Mouse (Mus musculus) ovary, postnatal 36 days (tissue): ENCODE results near the gene Dapl1.

ENCODE experiments used
- DNase-seq: peaks from one replicate; pipeline ENCODE4 v3.0.0; 2022; ENCODE audit warnings: low spot score, mixed read lengths

Gene Dapl1

DNA sequence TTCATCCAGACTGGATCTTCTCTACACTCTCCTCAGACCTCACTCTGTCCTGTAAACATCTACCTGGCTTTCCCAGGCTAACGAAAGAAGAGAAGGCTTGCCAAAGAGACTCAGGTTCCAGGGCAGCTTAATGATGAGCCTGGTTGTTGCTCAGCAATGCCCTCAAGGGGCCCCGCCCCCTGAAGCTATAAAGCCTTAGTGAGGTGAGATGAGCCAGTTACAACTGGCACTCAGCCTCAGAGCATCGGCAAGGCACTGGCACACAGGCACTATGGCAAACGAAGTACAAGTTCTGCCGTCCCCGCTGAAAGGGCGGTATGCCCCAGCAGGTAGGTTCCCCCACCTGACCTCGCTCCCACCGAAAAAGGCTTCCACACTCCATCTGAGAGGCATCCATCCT lies at the start of gene Dapl1:
Dapl1 (plus strand) TSS at position 216 of the 400 bp plus-strand sequence.
- no peak for DNase-seq

DNA sequence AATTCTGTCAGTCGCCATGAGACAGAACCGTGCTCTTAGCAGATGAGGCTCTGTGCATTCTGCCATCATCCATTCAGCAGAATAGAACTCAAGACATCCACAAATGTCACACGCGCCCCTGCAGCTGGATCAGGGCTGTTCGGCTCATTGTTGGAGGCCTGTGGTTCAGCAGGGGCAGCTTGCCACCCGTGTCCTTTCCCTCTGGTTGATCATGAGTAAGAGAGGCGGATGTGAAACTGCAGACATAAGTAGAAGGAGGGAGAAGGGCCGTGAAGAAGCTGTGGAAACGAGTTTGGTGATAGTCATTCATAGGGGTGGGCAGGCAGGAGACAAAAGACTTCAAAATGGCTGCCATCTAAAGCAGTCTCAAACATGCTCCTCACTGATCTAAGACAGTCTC lies 49.6 kb upstream of the Dapl1 start:
- no peak for DNase-seq

DNA sequence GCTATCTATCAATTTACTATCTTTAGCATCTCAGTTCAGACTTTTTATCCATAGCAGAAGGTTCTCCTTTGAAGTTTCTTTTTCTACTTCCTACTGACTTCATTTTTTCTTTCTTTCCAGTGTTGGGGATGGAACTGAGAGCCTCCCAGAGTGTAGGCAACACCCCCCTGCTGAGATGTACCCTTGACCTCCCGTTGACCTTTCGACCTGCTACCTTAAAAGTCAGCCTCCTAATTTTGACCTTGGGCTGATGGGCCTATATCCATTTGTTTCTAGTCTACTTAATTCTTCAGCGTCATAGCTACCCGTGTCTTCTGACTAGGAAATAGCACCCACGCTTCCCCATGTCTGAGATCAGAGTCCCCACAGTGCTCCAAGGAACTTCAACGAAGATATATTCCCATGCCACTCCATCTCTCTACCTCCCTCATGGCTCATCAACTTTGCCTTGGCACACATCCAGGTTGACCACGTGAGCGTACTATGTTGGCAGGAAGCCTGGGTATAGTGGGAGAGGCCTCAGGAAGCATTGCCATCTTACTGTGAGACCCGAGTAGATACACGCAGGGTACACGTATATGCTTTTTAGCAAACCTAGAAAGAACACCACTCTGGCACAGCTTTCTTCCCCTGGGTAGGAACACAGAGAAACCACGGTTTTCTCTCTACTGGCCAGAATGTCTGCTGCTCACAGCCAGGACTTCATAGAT lies 46.6 kb upstream of the Dapl1 start:
- peak; percentile 79 for DNase-seq

DNA sequence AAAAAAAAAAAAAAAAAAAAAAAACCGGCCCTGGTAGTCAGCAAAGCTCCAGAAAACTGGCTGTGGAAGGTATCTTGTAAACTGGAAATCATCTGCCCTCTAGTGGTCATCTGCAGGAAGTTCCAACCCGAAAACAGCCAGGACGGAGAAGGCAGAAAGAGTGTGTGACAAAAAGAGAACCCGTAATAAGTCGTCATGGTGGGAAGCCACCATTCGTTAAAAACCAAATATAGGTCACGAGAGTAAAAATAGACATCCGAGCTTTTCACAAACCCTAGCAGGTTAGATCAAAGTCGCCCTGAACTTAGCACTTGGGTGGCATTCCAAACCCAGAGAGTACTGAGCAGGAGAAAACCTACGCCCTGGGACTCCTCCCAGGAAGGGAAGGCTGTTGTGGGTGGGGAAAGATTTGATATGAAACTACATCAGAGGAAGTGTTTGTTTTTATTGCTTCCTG lies 45.9 kb upstream of the Dapl1 start:
- DNase-seq = peak; percentile 46

DNA sequence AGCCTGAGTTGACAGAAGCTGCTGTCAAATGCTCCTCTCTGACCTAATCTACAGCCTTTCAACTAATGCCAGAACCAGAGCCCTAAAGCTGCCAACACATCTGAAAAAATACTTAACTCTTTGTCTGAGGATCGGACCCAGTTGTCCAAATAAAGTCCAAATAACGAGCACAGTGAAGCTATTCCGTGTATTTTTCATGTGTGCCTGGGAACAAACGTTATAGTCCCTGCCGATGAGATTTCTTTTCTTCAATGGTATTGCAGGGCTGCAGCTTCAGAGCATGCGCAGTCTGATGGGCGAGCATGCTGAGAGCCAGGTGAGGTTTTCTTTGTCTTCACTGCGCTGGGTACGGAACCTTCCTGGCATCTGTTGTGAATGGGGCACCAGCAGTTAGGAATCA lies 44.6 kb upstream of the Dapl1 start:
- DNase-seq = no peak

DNA sequence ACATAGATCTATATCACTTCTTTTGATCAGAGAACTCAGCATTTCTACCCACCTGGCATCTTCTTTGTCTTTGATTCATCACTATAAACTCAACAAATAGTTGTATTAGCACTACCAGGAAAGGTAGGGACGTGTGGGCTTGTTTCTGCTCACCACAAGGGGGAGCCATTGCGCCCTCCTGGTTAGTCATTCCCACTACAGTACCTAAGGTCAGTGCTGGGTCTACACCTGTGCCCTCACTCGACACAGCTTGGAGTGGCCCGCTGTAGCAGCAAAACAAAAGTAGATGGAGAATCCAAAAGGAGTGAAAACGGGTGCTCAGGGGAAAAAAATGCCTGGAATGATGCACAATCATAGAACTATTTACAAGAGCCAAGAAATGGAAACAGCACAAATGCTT lies 44.0 kb upstream of the Dapl1 start:
- DNase-seq = peak; percentile 60

DNA sequence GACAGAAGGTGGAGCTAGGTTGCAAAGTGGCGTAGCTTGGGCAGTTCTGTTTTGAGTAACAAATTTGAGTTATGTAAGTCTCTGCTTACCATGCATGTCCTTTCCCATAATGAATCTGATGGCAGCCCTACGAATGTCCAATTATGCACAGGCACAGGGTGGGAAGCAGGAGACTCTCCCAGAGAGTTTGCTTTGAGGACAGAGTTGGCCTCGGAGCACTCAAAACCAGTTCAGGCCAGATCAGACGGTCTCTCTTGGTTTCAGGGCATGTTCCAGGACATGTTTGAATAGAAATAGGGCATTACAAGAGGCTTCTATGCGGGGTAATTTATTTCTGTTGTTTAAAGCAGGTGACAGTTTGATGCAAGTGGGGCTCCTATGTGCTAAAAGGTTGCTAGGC lies 42.8 kb upstream of the Dapl1 start:
- no peak for DNase-seq

DNA sequence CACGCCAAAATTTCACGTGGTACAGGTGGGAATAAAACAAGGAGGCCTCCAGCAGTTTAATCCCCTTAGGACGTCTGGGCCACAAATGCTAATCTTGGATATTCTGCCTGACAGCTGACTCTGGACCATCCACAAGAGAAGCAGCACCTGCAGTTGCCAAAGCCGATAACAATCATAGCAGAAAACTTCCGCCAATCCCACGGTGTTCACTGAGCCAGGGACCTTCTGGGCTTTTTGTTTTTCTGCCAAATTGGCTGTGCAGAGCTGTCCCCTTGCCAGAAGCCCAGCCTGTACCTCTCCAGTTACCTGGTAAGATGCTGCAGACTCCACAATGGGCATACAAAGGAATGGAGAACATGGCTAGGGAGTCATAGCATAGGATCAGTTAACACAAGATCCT lies 37.8 kb upstream of the Dapl1 start:
- DNase-seq = no peak

DNA sequence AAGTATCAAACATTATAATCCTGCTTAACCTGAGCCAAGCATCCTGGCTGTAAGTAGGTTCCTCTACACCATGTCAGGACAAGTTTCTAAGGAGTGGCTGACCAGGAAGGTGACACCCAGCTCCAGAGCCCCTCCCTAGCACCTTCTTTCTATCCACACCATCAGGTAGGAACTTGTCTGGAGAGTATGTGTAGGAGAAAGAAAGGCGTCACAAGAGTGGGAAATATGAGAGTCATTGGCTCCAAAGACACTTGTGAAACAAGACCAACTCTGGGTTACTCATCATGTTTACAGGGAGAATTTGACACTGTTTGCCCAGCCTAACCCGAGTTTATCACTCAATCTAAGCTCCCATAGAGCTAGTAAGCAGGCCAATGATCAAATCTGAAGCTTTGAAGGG lies 36.7 kb upstream of the Dapl1 start:
- DNase-seq = no peak

DNA sequence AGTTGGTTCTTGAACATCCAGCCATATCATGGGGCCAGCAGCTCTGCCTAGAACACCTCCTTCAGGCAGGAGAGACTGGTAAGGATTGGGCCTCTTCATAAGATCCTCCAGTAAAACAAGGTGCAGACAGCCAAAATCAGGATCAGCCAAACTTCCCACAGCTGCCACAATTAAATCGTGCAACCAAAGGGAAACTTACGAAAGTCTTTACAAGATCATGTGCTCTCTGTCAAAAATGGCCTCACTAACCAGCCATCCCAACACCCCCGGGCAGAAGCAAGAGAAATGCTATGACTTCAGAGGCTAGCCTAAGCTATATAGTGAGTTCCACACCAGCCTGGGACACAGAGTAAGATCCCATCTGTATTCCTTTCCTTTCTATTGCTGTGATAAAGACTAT lies 35.9 kb upstream of the Dapl1 start:
- DNase-seq = no peak

DNA sequence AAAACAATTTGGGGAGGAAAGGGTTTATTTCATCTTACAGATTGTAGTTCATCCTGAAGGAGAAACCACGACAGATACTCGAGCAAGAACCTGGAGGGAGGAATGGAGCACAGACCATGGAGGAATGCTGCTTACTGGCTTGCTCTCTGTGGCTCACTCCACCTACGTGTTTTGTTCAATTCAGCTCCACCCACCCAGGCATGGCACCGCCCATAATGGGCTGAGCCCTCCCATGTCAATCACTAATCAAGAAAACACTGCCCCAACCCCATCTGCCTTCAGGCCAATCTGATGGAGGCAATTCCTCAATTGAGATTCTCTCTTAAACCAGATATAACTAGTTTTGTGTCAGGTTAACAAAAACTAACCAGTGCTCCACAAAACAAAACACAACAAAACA lies 35.5 kb upstream of the Dapl1 start:
- DNase-seq = no peak

DNA sequence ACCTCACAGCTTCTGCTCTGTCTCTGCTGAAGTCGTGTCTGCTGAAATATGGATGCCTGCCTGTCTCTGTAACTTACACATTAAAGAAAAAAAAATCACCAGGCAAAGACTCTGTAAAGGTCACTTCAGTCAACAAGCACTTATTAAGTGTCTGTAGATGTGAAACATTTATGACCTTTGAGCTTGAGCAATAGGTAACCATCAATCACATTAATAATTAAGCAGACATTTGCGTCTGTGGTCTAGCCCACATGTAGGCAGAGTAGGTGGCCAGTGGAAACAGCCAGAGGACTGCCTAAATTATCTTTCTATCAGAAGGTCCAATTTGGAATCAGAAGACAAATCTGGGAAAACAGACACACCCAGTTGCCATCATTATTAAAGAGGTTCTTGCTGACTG lies 32.8 kb upstream of the Dapl1 start:
- no peak for DNase-seq

DNA sequence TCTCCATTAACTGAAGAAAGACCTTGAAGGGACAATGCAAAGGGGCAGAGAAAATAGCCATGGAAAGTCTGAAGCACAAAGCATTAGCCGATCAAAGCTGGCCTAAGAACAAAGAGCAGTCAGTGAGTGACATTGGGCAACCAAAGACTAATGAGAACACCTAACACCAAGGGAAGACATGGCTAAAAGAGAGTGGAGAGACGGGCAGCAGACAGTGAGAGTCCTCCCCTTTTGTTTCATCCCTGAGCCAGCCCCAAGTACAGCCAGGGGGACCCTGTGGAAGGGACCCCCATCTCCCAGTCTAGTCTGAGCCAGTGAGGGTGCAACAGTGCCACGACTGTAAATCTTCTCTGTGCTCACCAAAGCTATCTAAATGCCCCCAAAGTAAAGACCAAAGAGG lies 32.4 kb upstream of the Dapl1 start:
- DNase-seq = no peak

DNA sequence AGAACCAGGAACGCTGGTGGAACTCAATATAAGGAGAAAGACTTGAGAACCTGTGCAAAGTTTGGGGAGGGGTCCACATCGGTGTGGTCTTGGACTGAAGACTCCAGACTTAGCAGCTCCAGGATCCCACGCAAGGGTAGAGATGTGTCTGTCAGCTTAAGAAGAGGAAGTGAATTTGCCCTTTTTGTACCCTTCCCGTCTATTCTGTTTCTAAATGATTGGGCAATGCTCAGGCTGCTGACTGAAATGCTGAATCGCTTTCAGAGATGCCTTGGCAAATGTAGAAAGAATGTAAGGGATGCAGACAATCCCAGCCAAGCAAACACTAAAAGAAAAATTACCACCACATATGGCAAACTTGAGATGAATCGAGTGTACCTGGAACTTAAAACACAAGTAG lies 22.4 kb upstream of the Dapl1 start:
- no peak for DNase-seq

DNA sequence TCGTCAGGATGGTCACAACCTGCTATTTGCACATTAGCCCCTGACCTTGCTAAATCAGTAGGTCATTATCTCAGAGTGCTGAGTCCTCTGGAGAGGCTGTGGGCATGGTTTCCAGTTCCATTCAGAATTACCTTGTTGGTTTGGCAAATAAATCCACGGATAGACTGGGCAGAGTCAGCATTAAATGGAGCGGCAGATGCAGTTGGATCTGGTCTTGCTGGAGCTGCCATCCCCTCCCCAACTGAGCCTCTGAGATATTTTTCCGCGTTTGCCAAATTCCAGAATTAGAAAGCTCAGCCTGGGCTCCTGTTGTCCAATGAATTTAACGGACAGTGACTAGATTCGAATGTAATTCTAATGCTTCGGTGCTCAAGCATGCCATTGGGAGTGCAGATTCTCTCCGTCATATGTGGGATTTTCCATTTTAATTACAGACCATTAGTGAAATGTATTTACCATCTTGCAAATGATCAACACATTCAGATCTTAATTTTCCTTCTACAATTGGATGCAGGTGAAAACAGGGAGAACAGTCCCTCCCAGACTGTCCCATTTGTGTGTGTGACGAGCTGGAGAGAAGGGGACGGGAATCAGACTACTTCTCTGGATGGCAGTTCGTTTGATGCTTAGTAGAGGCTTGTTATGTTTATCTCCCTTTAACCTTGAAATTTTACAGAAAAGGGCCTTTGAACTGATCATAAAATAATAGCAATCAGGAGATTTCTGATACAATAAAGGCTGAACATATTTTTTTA lies 20.8 kb upstream of the Dapl1 start:
- DNase-seq = no peak

DNA sequence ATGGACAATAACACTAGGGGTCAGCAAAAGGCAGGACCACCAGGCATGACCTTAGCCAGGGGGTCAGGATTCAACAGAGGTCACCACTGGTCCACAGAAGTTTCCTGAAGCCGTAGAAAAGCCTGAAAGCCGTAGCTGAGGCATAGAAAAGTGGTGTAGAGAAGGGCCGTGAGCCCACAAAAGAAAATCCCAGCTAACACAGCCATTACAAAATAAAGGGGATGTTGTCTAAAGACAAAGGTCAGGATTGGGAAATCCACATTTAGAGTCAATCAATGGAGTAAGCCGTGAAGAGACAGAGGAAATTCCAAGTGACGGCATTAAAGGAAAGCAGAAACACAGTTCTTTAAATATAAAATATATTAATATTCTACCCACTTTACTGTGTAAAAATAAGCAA lies 18.8 kb upstream of the Dapl1 start:
- DNase-seq = no peak

DNA sequence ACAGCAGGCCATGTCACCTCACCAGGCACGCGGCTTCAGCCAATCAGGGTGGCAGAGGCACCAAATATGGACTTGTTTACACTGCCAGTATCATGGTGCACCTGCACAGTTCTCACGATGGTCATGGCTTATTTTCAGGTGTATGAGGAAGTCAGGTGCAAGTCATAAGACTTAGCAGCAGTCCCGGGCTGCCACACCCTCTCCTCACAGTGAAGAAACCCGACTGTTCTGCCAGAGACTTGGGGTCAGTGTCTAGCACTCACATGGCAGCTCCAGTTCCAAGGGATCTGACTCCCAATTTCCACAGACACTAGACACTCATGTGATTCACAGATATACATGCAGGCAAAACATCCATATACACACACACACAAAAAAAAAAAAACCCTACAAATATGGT lies 18.1 kb upstream of the Dapl1 start:
- no peak for DNase-seq

DNA sequence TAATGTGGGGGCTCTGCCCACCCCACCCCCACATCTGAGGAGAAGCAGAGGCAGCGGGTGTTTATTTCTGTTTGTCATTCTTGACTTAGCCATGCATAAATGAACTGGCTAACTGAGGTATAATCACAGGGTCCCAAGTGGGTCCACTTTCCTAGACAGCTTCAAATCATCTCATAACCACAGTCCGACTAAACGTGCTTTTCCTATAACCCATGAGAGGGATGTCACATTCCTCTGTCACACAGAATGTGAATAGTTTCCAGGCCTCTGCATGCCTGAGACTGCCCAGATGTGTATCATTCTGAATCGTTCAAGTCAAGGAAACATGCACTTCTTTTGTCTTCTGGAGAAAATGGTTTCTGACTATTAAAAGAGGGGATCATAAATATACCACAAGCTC lies 17.4 kb upstream of the Dapl1 start:
- DNase-seq = no peak

DNA sequence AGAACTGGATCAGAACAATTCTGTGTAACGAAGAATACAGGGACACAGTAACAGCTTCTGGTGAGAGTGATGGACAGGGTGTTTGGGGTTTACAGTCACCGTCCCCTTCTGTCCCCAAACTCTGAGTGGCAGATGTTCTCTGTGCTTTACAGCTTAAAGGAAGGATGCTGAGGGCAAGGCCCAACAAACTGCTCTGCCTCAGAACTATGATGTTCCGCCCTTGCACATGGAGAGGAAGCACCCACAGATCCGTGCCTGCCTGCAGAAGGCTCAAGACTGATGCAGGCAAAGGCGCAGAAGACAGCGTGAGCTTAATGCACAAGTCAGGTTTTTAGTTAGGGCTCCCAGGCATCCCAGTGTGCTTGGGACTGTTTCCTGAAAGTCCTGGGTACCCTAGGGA lies 16.5 kb upstream of the Dapl1 start:
- no peak for DNase-seq

DNA sequence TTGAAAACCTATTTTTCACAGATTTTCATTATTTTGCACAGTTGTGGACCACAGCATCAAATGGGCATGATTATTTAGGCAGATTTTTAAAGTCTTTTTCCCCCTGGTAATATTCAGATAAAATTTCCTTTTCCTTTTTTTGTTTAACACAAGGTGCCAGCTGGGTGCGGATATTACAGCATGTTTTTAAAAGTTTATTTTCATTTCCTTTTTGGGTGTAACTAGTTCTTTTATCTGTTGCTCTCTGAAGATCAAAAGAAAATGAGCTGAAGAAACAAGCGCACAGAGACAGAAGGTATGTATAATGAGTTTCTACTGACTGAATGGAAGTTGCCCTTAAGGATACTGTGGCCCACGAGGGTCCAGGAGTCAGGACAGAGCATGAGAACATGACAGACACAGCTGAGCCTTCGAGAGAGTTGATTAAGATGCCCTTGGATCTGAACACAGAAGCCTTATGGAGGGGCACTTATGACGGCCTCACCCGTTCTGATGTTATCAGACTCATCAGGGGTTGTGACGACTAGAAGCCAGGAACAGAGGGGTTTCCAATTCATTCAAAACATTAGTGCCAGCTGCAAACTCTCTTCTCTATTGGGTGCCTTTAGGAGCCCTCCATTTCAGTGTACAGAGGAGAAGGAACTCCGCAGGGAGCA lies 14.7 kb upstream of the Dapl1 start:
- no peak for DNase-seq

DNA sequence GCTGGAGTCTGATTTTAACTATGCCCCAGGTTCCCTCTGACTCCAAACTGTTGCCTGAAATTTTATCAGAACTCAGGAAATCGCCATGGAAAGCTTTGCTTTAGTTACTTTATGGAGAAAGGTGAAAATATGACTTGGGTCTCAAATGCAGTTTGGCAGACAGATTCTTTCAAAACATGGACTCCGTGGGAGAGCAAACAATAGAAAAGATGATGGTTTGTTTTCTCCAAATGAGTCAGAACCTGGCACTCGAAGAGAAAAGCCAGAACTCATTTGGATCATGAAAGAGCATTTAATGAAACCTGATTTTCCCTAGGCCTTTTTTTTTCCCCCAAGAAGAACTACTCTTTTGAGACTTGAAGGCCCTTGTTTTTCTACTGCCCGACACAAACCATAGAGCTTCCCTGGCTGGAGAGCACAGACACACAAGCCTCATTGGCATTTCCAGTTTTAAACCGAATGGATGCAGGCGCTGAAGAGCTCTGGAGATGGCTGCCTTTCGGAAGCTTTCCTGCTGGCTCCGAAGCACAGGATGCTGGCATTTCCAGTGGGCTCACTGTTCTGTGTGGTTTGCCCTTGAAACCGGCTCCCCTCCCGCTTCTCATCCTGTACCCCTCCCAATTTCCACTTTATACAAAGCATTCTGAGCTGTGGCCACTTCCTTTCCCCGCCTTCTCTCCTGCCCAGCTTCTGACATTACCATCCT lies 14.0 kb upstream of the Dapl1 start:
- DNase-seq = peak; percentile 8

DNA sequence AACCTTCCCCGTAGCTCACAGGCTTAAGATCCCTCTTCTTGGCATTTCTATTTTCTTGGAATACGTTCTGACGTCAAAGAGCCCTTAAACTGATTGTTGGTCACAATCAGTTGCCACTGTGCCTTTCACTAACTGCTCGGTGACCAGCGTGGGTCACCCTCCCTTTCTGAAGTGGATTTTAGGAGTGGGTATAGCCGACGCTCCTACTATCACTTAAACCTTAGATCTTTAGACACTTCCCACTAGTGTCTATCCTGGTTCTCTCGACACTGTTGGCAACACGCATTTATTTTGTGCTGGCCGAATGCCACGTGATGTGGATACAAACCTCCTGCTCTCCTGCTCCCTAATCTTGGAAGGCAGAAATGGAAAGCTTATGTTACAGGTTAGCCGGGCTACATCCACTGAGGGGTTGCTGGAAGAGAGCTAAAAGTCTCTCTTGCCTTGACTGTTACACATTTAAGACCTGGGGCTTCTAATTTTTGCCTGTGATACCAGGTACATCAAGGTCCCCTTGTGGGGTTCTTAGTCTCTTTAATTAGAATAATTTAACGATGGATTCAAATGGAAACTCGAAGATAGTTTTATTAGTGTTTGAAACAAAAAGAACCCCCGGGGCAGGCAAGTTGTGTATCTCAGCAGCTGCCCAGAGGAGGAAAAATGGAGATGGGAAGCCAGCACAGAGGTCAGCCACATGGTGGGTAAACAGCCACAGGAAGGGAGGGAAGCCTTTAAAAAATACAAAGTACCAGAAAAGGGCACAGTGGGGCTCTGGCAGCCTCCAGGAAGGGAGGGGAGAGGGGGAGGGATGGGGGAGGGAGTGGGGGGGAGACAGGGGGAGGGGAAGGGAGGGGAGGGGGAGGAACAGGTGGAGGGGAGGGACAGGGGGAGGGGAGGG lies 13.2 kb upstream of the Dapl1 start:
- no peak for DNase-seq
